Mouse (Mus musculus): ENCODE results near the gene Olfr1487. TPM values are rescaled to one million over a fixed set of nuclear protein-coding genes. Genes with fewer than 3 reads are reported as not detected.
"Not testable (repeated sequence)": the region's sequence is repeated elsewhere in the genome, so short reads cannot be mapped to it uniquely, and the experiment has no call there.

The Olfr1487 gene
- not detected in 2 replicates for polyA plus RNA-seq (2012; rRNA removed)

- not testable (repeated sequence) for H3K27me3 ChIP-seq (ENCODE audit: control insufficient read depth, insufficient read depth, low read length); H3K4me1 ChIP-seq (replicated peaks; ENCODE audit: control insufficient read depth, insufficient read depth, low read length); H3K36me3 ChIP-seq (ENCODE audit: control insufficient read depth, insufficient read depth, low read length); DNase-seq; H3K27ac ChIP-seq (ENCODE audit: control insufficient read depth, insufficient read depth, low read length); H3K4me3 ChIP-seq (ENCODE audit: control insufficient read depth, insufficient read depth, low read length)
- WGBS, result 98% methylated on average over 2 of the region's 2 CpGs
These were observed at the start of gene Olfr1487 for GRCm38 (mm10) chr19:13617075-13617474. TSS of gene Olfr1487 (plus strand) at chr19:13617375.

GRCm38 (mm10) chr19:13583211-13583610 is 34.0 kb upstream of the Olfr1487 start, which contains the start of gene Olfr1484:
TSS of gene Olfr1484 (plus strand) at chr19:13583511.
- DNase-seq, result no peak
- H3K4me1 ChIP-seq (replicated peaks; ENCODE audit: control insufficient read depth, insufficient read depth, low read length), result no peaks in the 10 kb centered on the region
- 100% methylated on average over 1 of the region's 1 CpGs for WGBS
- no peaks in the 10 kb centered on the region for H3K27me3 ChIP-seq (ENCODE audit: control insufficient read depth, insufficient read depth, low read length)
- H3K4me3 ChIP-seq (ENCODE audit: control insufficient read depth, insufficient read depth, low read length), result no peak within 1 kb of the TSS
- no peak within 1 kb of the TSS for H3K27ac ChIP-seq (ENCODE audit: control insufficient read depth, insufficient read depth, low read length)
- H3K36me3 ChIP-seq (ENCODE audit: control insufficient read depth, insufficient read depth, low read length), result no peaks in the 10 kb centered on the region
- TF ChIP-seq CTCF (IDR thresholded peaks at IDR 0.05; ENCODE audit: borderline replicate concordance, control insufficient read depth, extremely low read depth, insufficient read depth, low read length, poor library complexity) (no peak), POLR2A (IDR thresholded peaks at IDR 0.05; ENCODE audit: control insufficient read depth, extremely low read depth, insufficient read depth, low read length, poor library complexity) (no peak)

- Histone ChIP-seq H3K27ac (ENCODE audit: control insufficient read depth, insufficient read depth, low read length) (no peak within 1 kb of the TSS), H3K4me3 (ENCODE audit: control insufficient read depth, insufficient read depth, low read length) (no peak within 1 kb of the TSS), H3K27me3 (ENCODE audit: control insufficient read depth, insufficient read depth, low read length) (no peaks in the 10 kb centered on the region), H3K4me1 (replicated peaks; ENCODE audit: control insufficient read depth, insufficient read depth, low read length) (no peaks in the 10 kb centered on the region), H3K36me3 (ENCODE audit: control insufficient read depth, insufficient read depth, low read length) (no peaks in the 10 kb centered on the region)
- TF ChIP-seq CTCF (IDR thresholded peaks at IDR 0.05; ENCODE audit: borderline replicate concordance, control insufficient read depth, extremely low read depth, insufficient read depth, low read length, poor library complexity) (no peak), POLR2A (IDR thresholded peaks at IDR 0.05; ENCODE audit: control insufficient read depth, extremely low read depth, insufficient read depth, low read length, poor library complexity) (no peak)
- DNase-seq, result no peak
- WGBS, result 94% methylated on average over 1 of the region's 1 CpGs
These were observed 14.1 kb downstream of the Olfr1487 start, which contains the start of gene Olfr1489 for GRCm38 (mm10) chr19:13631321-13631720. TSS of gene Olfr1489 (plus strand) at chr19:13631621.

GRCm38 (mm10) chr19:13650791-13651190 is 33.6 kb downstream of the Olfr1487 start, which contains the start of gene Olfr1490:
TSS of gene Olfr1490 (plus strand) at chr19:13651091.
- Histone ChIP-seq H3K4me1 (replicated peaks; ENCODE audit: control insufficient read depth, insufficient read depth, low read length) (no peaks in the 10 kb centered on the region), H3K36me3 (ENCODE audit: control insufficient read depth, insufficient read depth, low read length) (no peaks in the 10 kb centered on the region), H3K27me3 (ENCODE audit: control insufficient read depth, insufficient read depth, low read length) (no peaks in the 10 kb centered on the region), H3K27ac (ENCODE audit: control insufficient read depth, insufficient read depth, low read length) (no peak within 1 kb of the TSS), H3K4me3 (ENCODE audit: control insufficient read depth, insufficient read depth, low read length) (no peak within 1 kb of the TSS)
- DNase-seq, result no peak
- TF ChIP-seq POLR2A (IDR thresholded peaks at IDR 0.05; ENCODE audit: control insufficient read depth, extremely low read depth, insufficient read depth, low read length, poor library complexity) (no peak), CTCF (IDR thresholded peaks at IDR 0.05; ENCODE audit: borderline replicate concordance, control insufficient read depth, extremely low read depth, insufficient read depth, low read length, poor library complexity) (no peak)
- WGBS, result 85% methylated on average over 1 of the region's 1 CpGs

Other genes with a start within 250 kb of the Olfr1487 start
- gene Olfr1469, start 209.5 kb upstream of the Olfr1487 start, polyA plus RNA-seq (2012; rRNA removed), result not detected in 2 replicates
- not detected in 2 replicates for gene Olfr1471, start 174.0 kb upstream of the Olfr1487 start, polyA plus RNA-seq (2012; rRNA removed)
- gene Olfr1472, start 161.3 kb upstream of the Olfr1487 start, polyA plus RNA-seq (2012; rRNA removed), result not detected in 2 replicates
- gene Olfr1474, start 147.8 kb upstream of the Olfr1487 start, polyA plus RNA-seq (2012; rRNA removed), result not detected in 2 replicates
- not detected in 2 replicates for gene Olfr1475, start 137.2 kb upstream of the Olfr1487 start, polyA plus RNA-seq (2012; rRNA removed)
- not detected in 2 replicates for gene Olfr1477, start 116.8 kb upstream of the Olfr1487 start, polyA plus RNA-seq (2012; rRNA removed)
- not detected in 2 replicates for gene Olfr1480, start 89.5 kb upstream of the Olfr1487 start, polyA plus RNA-seq (2012; rRNA removed)
- not detected in 2 replicates for gene Olfr1484, start 33.9 kb upstream of the Olfr1487 start, polyA plus RNA-seq (2012; rRNA removed)
- not detected in 2 replicates for gene Olfr1489, start 14.2 kb downstream of the Olfr1487 start, polyA plus RNA-seq (2012; rRNA removed)
- not detected in 2 replicates for gene Olfr1490, start 33.7 kb downstream of the Olfr1487 start, polyA plus RNA-seq (2012; rRNA removed)
- gene Olfr1491, start 79.9 kb downstream of the Olfr1487 start, polyA plus RNA-seq (2012; rRNA removed), result not detected in 2 replicates
- not detected in 2 replicates for gene Olfr1493-ps1, start 105.9 kb downstream of the Olfr1487 start, polyA plus RNA-seq (2012; rRNA removed)
- not detected in 2 replicates for gene Olfr1494, start 122.4 kb downstream of the Olfr1487 start, polyA plus RNA-seq (2012; rRNA removed)
- gene Olfr1495, start 147.2 kb downstream of the Olfr1487 start, polyA plus RNA-seq (2012; rRNA removed), result not detected in 2 replicates
- not detected in 2 replicates for gene Olfr1496, start 160.5 kb downstream of the Olfr1487 start, polyA plus RNA-seq (2012; rRNA removed)
- gene Olfr1497, start 180.8 kb downstream of the Olfr1487 start, polyA plus RNA-seq (2012; rRNA removed), result not detected in 2 replicates
- gene Olfr1499, start 202.1 kb downstream of the Olfr1487 start, polyA plus RNA-seq (2012; rRNA removed), result not detected in 2 replicates
- not detected in 2 replicates for gene Olfr1500, start 213.1 kb downstream of the Olfr1487 start, polyA plus RNA-seq (2012; rRNA removed)
- not detected in 2 replicates for gene Olfr1501, start 233.3 kb downstream of the Olfr1487 start, polyA plus RNA-seq (2012; rRNA removed)
- gene Olfr1502, start 244.4 kb downstream of the Olfr1487 start, polyA plus RNA-seq (2012; rRNA removed), result not detected in 2 replicates